In genomic region chr7:116033371-116034241, GRCm38 (mm10) we compare ENCODE assay signal across 8 mouse cellular contexts. TPM values are rescaled to one million over a fixed set of nuclear protein-coding genes. Genes with fewer than 3 reads are reported as not detected.
DNase-seq lines count a peak whose midpoint lies in the region; ATAC-seq and TF ChIP-seq lines count a peak whose summit lies in the region.

No protein-coding gene starts in this region.

- H3K9me3 ChIP-seq in G1E (replicated peaks), result no peaks in the 10 kb centered on the region
- H3K9me3 ChIP-seq in forebrain, postnatal 0 days (ENCODE audit: low read length), result no peaks in the 10 kb centered on the region

- H3K27ac ChIP-seq in forebrain, postnatal 0 days (ENCODE audit: low read depth, low read length), result peak overlapping the region; percentile 81
- H3K27ac ChIP-seq in small intestine, adult 2 months (ENCODE audit: insufficient read depth, low read depth, low read length), result no peak overlapping the region

- H3K27me3 ChIP-seq in G1E (ENCODE audit: insufficient read depth, low read length), result peaks cover 88% of the 10 kb centered on the region
- peaks cover 32% of the 10 kb centered on the region for H3K27me3 ChIP-seq in forebrain, postnatal 0 days (ENCODE audit: insufficient read depth, low read length)
- peaks cover 37% of the 10 kb centered on the region for H3K27me3 ChIP-seq in small intestine, adult 2 months (ENCODE audit: control insufficient read depth, insufficient read depth, low read length)

- H3K4me3 ChIP-seq in G1E (ENCODE audit: low read depth, low read length), result peak overlapping the region; percentile 64; the same call in 1 of the 2 replicates
- H3K4me3 ChIP-seq in forebrain, postnatal 0 days (ENCODE audit: low read depth, low read length), result peak overlapping the region; percentile 50
- H3K4me3 ChIP-seq in small intestine, adult 2 months (ENCODE audit: low read depth, low read length), result peak overlapping the region; percentile 62

- TF ChIP-seq CTCF in G1E (IDR thresholded peaks at IDR 0.05; ENCODE audit: low read depth, low read length), result no peak
- TF ChIP-seq CTCF in forebrain, postnatal 0 days (IDR thresholded peaks at IDR 0.05; ENCODE audit: low read depth), result peak; percentile 1; the same call in 1 of the 2 replicates
- TF ChIP-seq CTCF in small intestine, adult 2 months (IDR thresholded peaks at IDR 0.05; ENCODE audit: extremely low read depth, insufficient read length, insufficient replicate concordance, low read depth, low read length), result no peak

- WGBS in forebrain, postnatal 0 days, result under 1% methylated on average over 54 of the region's 54 CpGs
- WGBS in small intestine, adult 2 months, result 1% methylated on average over 53 of the region's 54 CpGs

- H3K4me2 ChIP-seq in forebrain, postnatal 0 days (ENCODE audit: low read depth), result peak overlapping the region; percentile 100

- ATAC-seq in G1E (ENCODE audit: extremely low read depth, insufficient number of reproducible peaks, low FRiP score, poor library complexity, severe bottlenecking), result no peak
- peak; percentile 47 for ATAC-seq in forebrain, postnatal 0 days

- peaks cover 48% of the 10 kb centered on the region for H3K4me1 ChIP-seq in G1E (ENCODE audit: insufficient read depth, low read depth, low read length)
- peaks cover 13% of the 10 kb centered on the region; the same call in 1 of the 2 replicates for H3K4me1 ChIP-seq in forebrain, postnatal 0 days (ENCODE audit: insufficient read depth)
- H3K4me1 ChIP-seq in small intestine, adult 2 months (ENCODE audit: control insufficient read depth, insufficient read depth, insufficient read length, low read length), result peaks cover 5% of the 10 kb centered on the region; the same call in 1 of the 2 replicates

- no peaks in the 10 kb centered on the region for H3K36me3 ChIP-seq in G1E (replicated peaks)
- H3K36me3 ChIP-seq in forebrain, postnatal 0 days (ENCODE audit: insufficient read depth), result no peaks in the 10 kb centered on the region
- H3K36me3 ChIP-seq in small intestine, adult 2 months (ENCODE audit: control insufficient read depth, insufficient read depth, low read length), result no peaks in the 10 kb centered on the region

- intact Hi-C loops in heart, postnatal 36 days (cut with DNase I), result loop anchor here (5.0 to 10.0 kb wide), 5 partner anchors 81 to 666 kb away; no protein-coding TSS in a partner anchor

- no peak for DNase-seq in G1E (ENCODE audit: low spot score)
- DNase-seq in c-Kit-negative CD71-positive TER-119-positive erythroid progenitor cells, embryonic 14.5 days (ENCODE audit: low read depth, low spot score), result peak; percentile 11
- DNase-seq in forebrain, postnatal 0 days, result no peak
- DNase-seq in heart, postnatal 36 days, result peak; percentile 57 to 72
- peak; percentile 68 to 78 for DNase-seq in kidney, postnatal 4 days
- peak; percentile 49 for DNase-seq in lung, postnatal 25 days (ENCODE audit: low spot score)
- no peak for DNase-seq in MN1 (ENCODE audit: low spot score)

- peak overlapping the region; percentile 38 for H3K9ac ChIP-seq in forebrain, postnatal 0 days

- no peak for TF ChIP-seq POLR2A in small intestine, adult 2 months (IDR thresholded peaks at IDR 0.05; ENCODE audit: low read depth, low read length)

RNA-seq across cellular contexts. Expression of gene Sox6, which starts 5.0 kb away (rescaled TPM):
- 12.7 and 162 TPM in 2 replicates for total RNA-seq in G1E (2014; fragmentation: Nextera tagmentation)
- total RNA-seq in G1E (2017), result 2.5 and 3.8 TPM in 2 replicates
- polyA plus RNA-seq in G1E (2012), result 2.3 and 2.6 TPM in 2 replicates
- 33.1 and 64.7 TPM in 2 replicates for total RNA-seq in forebrain, postnatal 0 days (2014; rRNA removed)
- 26.5 and 46.2 TPM in 2 replicates for polyA plus RNA-seq in forebrain, postnatal 0 days (2015; fragmentation: Nextera tagmentation; extraction: Ambion mirVana)
- 10 to 100 TPM; 24.0 to 30.4 TPM for total RNA-seq in heart, postnatal 36 days (2021)
- polyA plus RNA-seq in small intestine, adult 2 months (2012; rRNA removed), result 4.2 and 17.6 TPM in 2 replicates

RNA-seq across cellular contexts. Expression of gene 1110004F10Rik, which starts 5.6 kb away (rescaled TPM):
- 122 and 127 TPM in 2 replicates for total RNA-seq in G1E (2014; fragmentation: Nextera tagmentation)
- total RNA-seq in G1E (2017), result 239 and 262 TPM in 2 replicates
- 52.4 and 74.2 TPM in 2 replicates for polyA plus RNA-seq in G1E (2012)
- total RNA-seq in forebrain, postnatal 0 days (2014; rRNA removed), result 211 and 229 TPM in 2 replicates
- 431 and 439 TPM in 2 replicates for polyA plus RNA-seq in forebrain, postnatal 0 days (2015; fragmentation: Nextera tagmentation; extraction: Ambion mirVana)
- total RNA-seq in heart, postnatal 36 days (2021), result 10 to 100 TPM; 51.2 to 55.9 TPM
- polyA plus RNA-seq in small intestine, adult 2 months (2012; rRNA removed), result 7.1 and 18.4 TPM in 2 replicates

RNA-seq across cellular contexts. Expression of gene Gm4353, which starts 50.8 kb away (rescaled TPM):
- 1.4 and 2.7 TPM in 2 replicates for total RNA-seq in G1E (2014; fragmentation: Nextera tagmentation)
- total RNA-seq in G1E (2017), result 2.0 and 2.3 TPM in 2 replicates
- 0.31 TPM in 1 of 2 replicates, not detected in the other for polyA plus RNA-seq in G1E (2012)
- total RNA-seq in forebrain, postnatal 0 days (2014; rRNA removed), result 0.76 and 0.92 TPM in 2 replicates
- polyA plus RNA-seq in forebrain, postnatal 0 days (2015; fragmentation: Nextera tagmentation; extraction: Ambion mirVana), result 0.31 and 0.53 TPM in 2 replicates
- total RNA-seq in heart, postnatal 36 days (2021), result 1 to 10 TPM; 1.3 TPM
- 0.18 and 0.56 TPM in 2 replicates for polyA plus RNA-seq in small intestine, adult 2 months (2012; rRNA removed)

Comparison
In these comparisons a context has a peak if more than half of its experiments do, and no peak if none do; other contexts are left out.
1. DNase-seq: peak in c-Kit-negative CD71-positive TER-119-positive erythroid progenitor cells, embryonic 14.5 days (single experiment), heart, postnatal 36 days (2 of 2), kidney, postnatal 4 days (2 of 2) and lung, postnatal 25 days (single experiment); none in G1E (single experiment), forebrain, postnatal 0 days (single experiment) and MN1 (single experiment).
2. Peak in every context shown above with its lines, with median percentiles within 50 percentile points of each other: H3K4me3 ChIP-seq.